Mouse (Mus musculus) lung, embryonic 16.5 days (tissue): Measurements from ENCODE around the gene Ero1lb. TPM values are rescaled to one million over a fixed set of nuclear protein-coding genes. Genes with fewer than 3 reads are reported as not detected.

ENCODE experiments used
- ATAC-seq: fragments of 200-750 bp; cut with Nextera tagmentation; 2 replicates; pipeline ENCODE4 v1.8.0; 2017; ENCODE audit warnings: low read depth, mild to moderate bottlenecking, moderate library complexity
- H3K27ac ChIP-seq: fragments of 300-500 bp; sonication (generic); 2 replicates; pipeline ENCODE4 v1.5.1; 2014; ENCODE audit warnings: mild to moderate bottlenecking, control low read depth, low read length
- H3K27me3 ChIP-seq: fragments of 300-500 bp; sonication (generic); 2 replicates; pipeline ENCODE4 v1.6.1; 2014; ENCODE audit warnings: low read depth, low read length, mixed read lengths; ENCODE audit not compliant: control insufficient read depth, insufficient read depth
- H3K36me3 ChIP-seq: fragments of 300-500 bp; sonication (generic); 2 replicates; pipeline ENCODE4 v1.6.1; 2014; ENCODE audit warnings: low read length; ENCODE audit not compliant: control insufficient read depth, insufficient read depth
- H3K4me1 ChIP-seq: fragments of 300-500 bp; sonication (generic); replicated peaks from 2 replicates; pipeline ENCODE4 v1.6.1; 2014; ENCODE audit warnings: low read length, mixed read lengths; ENCODE audit not compliant: control insufficient read depth, insufficient read depth
- H3K4me2 ChIP-seq: fragments of 300-500 bp; sonication (generic); 2 replicates; pipeline ENCODE4 v1.6.1; 2014; ENCODE audit warnings: low read depth, low read length, control low read depth
- H3K4me3 ChIP-seq: fragments of 300-500 bp; sonication (generic); 2 replicates; pipeline ENCODE4 v1.5.1; 2014; ENCODE audit warnings: mild to moderate bottlenecking, low read length, control low read depth
- H3K9ac ChIP-seq: fragments of 300-500 bp; sonication (generic); 2 replicates; pipeline ENCODE4 v1.6.1; 2014; ENCODE audit warnings: low read length, control low read depth
- H3K9me3 ChIP-seq: fragments of 300-500 bp; sonication (generic); 2 replicates; pipeline ENCODE4 v1.6.1; 2016; ENCODE audit warnings: low read length; ENCODE audit not compliant: control insufficient read depth
- WGBS: fragments of 180-500 bp; shearing (Covaris S2); extraction: QIAGEN DNeasy Blood & Tissue Kit; methylation state at CpG from one replicate; pipeline ENCODE4 v1.1.7; 2014; 5-methylcytosine and 5-hydroxymethylcytosine counted together
- polyA plus RNA-seq: library from polyadenylated mRNA; unstranded; fragments of >200 nt; fragmentation: Nextera tagmentation; extraction: Ambion mirVana; gene quantifications from 2 replicates; pipeline ENCODE4 v1.2.1, GENCODE M21; 2015

Gene Ero1lb
- polyA plus RNA-seq, 1 experiment from 2014 or later: 8.5 TPM

GRCm38 (mm10) chr13:12542006-12542981, 23.4 kb upstream of the Ero1lb start:
- ATAC-seq: peak; percentile 94
- peaks cover 11% of the 10 kb centered on the region; the same call in 1 of the 2 replicates for H3K4me1 ChIP-seq
- no peak overlapping the region for H3K9ac ChIP-seq
- H3K9me3 ChIP-seq: no peaks in the 10 kb centered on the region
- H3K4me3 ChIP-seq: peak overlapping the region; percentile 17; the same call in 1 of the 2 replicates
- no peak overlapping the region for H3K27ac ChIP-seq
- H3K36me3 ChIP-seq: no peaks in the 10 kb centered on the region
- H3K27me3 ChIP-seq: no peaks in the 10 kb centered on the region
- WGBS: 3% methylated on average over 23 of the region's 23 CpGs
- peak overlapping the region; percentile 54 for H3K4me2 ChIP-seq

GRCm38 (mm10) chr13:12543246-12543645, 22.4 kb upstream of the Ero1lb start:
- 48% methylated on average over 5 of the region's 5 CpGs for WGBS
- no peak for ATAC-seq
- H3K4me2 ChIP-seq: no peak overlapping the region

GRCm38 (mm10) chr13:12543880-12544568, 21.6 kb upstream of the Ero1lb start:
- Histone ChIP-seq H3K4me2 (no peak overlapping the region), H3K9me3 (no peaks in the 10 kb centered on the region), H3K27me3 (no peaks in the 10 kb centered on the region), H3K4me3 (no peak overlapping the region), H3K36me3 (no peaks in the 10 kb centered on the region), H3K9ac (no peak overlapping the region), H3K27ac (no peak overlapping the region), H3K4me1 (peaks cover 11% of the 10 kb centered on the region; the same call in 1 of the 2 replicates)
- no peak for ATAC-seq
- 64% methylated on average over 8 of the region's 8 CpGs for WGBS

More at GRCm38 (mm10) chr13:12543246-12543645, 22.4 kb upstream of the Ero1lb start:
- Histone ChIP-seq H3K27ac (no peak overlapping the region), H3K9ac (no peak overlapping the region), H3K4me3 (no peak overlapping the region), H3K36me3 (no peaks in the 10 kb centered on the region), H3K4me1 (peaks cover 11% of the 10 kb centered on the region; the same call in 1 of the 2 replicates), H3K9me3 (no peaks in the 10 kb centered on the region), H3K27me3 (no peaks in the 10 kb centered on the region)

GRCm38 (mm10) chr13:12554211-12554610, 11.5 kb upstream of the Ero1lb start:
- no peaks in the 10 kb centered on the region for H3K36me3 ChIP-seq
- no peak overlapping the region for H3K4me3 ChIP-seq
- no peaks in the 10 kb centered on the region for H3K27me3 ChIP-seq
- H3K27ac ChIP-seq: no peak overlapping the region
- H3K9me3 ChIP-seq: no peaks in the 10 kb centered on the region
- no peak for ATAC-seq
- WGBS: 53% methylated on average over 4 of the region's 4 CpGs
- no peak overlapping the region for H3K9ac ChIP-seq
- H3K4me2 ChIP-seq: no peak overlapping the region
- no peaks in the 10 kb centered on the region for H3K4me1 ChIP-seq

GRCm38 (mm10) chr13:12559044-12559443, 6.6 kb upstream of the Ero1lb start:
- Histone ChIP-seq H3K4me2 (no peak overlapping the region), H3K9ac (no peak overlapping the region), H3K4me3 (no peak overlapping the region), H3K27ac (0 out of 2 replicates have a peak overlapping the region, but pooled peaks have one; percentile 2), H3K9me3 (no peaks in the 10 kb centered on the region), H3K27me3 (no peaks in the 10 kb centered on the region), H3K36me3 (no peaks in the 10 kb centered on the region), H3K4me1 (no peaks in the 10 kb centered on the region)
- WGBS: 43% methylated on average over 3 of the region's 3 CpGs
- ATAC-seq: no peak

GRCm38 (mm10) chr13:12559462-12560120, 6.1 kb upstream of the Ero1lb start:
- H3K27ac ChIP-seq: 0 out of 2 replicates have a peak overlapping the region, but pooled peaks have one; percentile 30
- ATAC-seq: 0 out of 2 replicates have a peak, but pooled peaks have one; percentile 60
- H3K4me3 ChIP-seq: no peak overlapping the region
- H3K9me3 ChIP-seq: no peaks in the 10 kb centered on the region
- H3K9ac ChIP-seq: no peak overlapping the region
- no peaks in the 10 kb centered on the region for H3K4me1 ChIP-seq
- WGBS: 45% methylated on average over 6 of the region's 6 CpGs
- no peaks in the 10 kb centered on the region for H3K36me3 ChIP-seq
- H3K27me3 ChIP-seq: no peaks in the 10 kb centered on the region
- H3K4me2 ChIP-seq: no peak overlapping the region

GRCm38 (mm10) chr13:12561729-12562128, 3.9 kb upstream of the Ero1lb start:
- no peak overlapping the region for H3K9ac ChIP-seq
- H3K27ac ChIP-seq: no peak overlapping the region
- WGBS: 51% methylated on average over 2 of the region's 2 CpGs
- no peaks in the 10 kb centered on the region for H3K27me3 ChIP-seq
- H3K4me3 ChIP-seq: no peak overlapping the region
- ATAC-seq: no peak
- no peaks in the 10 kb centered on the region for H3K36me3 ChIP-seq
- H3K9me3 ChIP-seq: no peaks in the 10 kb centered on the region
- H3K4me2 ChIP-seq: no peak overlapping the region
- H3K4me1 ChIP-seq: peaks cover 5% of the 10 kb centered on the region; the same call in 1 of the 2 replicates

- H3K9ac ChIP-seq: no peak overlapping the region
- no peaks in the 10 kb centered on the region for H3K36me3 ChIP-seq
- ATAC-seq: no peak
- H3K27ac ChIP-seq: no peak overlapping the region
- H3K9me3 ChIP-seq: no peaks in the 10 kb centered on the region
- H3K4me2 ChIP-seq: no peak overlapping the region
- no peak overlapping the region for H3K4me3 ChIP-seq
- no peaks in the 10 kb centered on the region for H3K27me3 ChIP-seq
- peaks cover 5% of the 10 kb centered on the region; the same call in 1 of the 2 replicates for H3K4me1 ChIP-seq
- WGBS: 79% methylated on average over 4 of the region's 4 CpGs
Measured at GRCm38 (mm10) chr13:12562256-12562655, 3.4 kb upstream of the Ero1lb start.
